Mouse (Mus musculus) frontal cortex, postnatal 14 days (tissue): ENCODE results near the gene Mucl2.
"Not testable (repeated sequence)": the region's sequence is repeated elsewhere in the genome, so short reads cannot be mapped to it uniquely, and the experiment has no call there.

Experiments used
- DNase-seq, 2 experiments: peaks; one replicate each; pipeline ENCODE4 v3.0.0; 2022; ENCODE audit warnings: low spot score in 2 of 2

The Mucl2 gene

DNA sequence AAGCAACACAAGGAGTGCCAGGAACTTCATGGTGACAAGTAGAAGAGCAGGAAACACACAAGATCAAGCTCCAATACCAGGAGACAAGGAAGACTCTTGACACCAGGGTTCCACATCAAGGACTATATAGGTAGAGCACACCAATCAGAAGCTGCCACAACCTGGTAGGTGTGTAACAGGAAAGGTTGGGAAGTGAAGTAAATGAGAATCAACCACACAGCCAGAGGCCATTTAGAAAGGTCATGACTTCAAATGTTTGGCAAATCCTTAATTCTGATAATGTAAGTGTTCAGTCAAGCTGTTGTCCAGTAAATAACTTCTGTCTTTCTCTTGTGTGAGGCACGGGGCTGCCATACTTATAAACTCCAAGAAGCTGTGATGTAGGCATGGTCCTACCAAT, at the start of gene Mucl2:
Gene Mucl2 (minus strand): TSS at position 101 of the 400 bp plus-strand sequence.
- no peak for DNase-seq

- not testable (repeated sequence) for DNase-seq
These were observed 13.9 kb upstream of the Mucl2 start for GRCm38 (mm10) chr15:103913061-103913460.
